Mouse (Mus musculus): ENCODE data around the gene Fam47e. TPM values are rescaled to one million over a fixed set of nuclear protein-coding genes. Genes with fewer than 3 reads are reported as not detected.
"Not testable (repeated sequence)": the region's sequence is repeated elsewhere in the genome, so short reads cannot be mapped to it uniquely, and the experiment has no call there.

Fam47e gene
- not detected for total RNA-seq (2021)
- long read RNA-seq, experiment 1, partial matches to known transcripts = 0 of 1 reads
- long read RNA-seq, experiment 1, other reads (novel, unspliced or antisense) = 1 of 1 reads
- long read RNA-seq, experiment 2 = 0 reads

- no peak for DNase-seq (ENCODE audit: low spot score in 2 of 2)
Observed at GRCm38 (mm10) chr5:92554891-92555511, at the start of gene Fam47e. TSS of gene Fam47e (plus strand) at chr5:92555069.

DNA sequence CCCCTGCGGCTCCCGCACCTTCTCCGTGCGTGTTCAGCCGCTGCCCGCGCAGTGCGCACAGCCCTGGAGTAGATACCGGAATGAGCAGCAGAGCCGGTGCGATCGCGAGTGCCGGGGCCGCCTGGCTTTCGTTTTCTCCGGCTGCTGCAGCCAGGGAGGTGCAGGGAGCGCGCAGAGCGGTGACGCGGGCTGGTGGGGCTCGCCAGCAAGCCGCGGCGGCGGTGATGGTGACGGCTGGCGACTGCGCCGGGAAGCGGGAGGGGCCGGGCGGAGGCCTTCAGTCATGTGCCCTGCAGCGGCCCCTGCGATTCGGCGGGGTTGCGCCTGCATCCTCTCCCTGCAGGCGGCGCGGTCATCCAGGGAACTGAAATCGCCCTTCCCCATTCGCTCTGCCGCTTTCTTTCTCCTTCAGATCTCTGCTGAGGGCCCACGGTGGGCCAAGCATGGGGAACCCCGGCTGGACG lies 49.4 kb upstream of the Fam47e start:
- peak; percentile 95 to 97 for DNase-seq (ENCODE audit: low spot score in 2 of 2)

DNA sequence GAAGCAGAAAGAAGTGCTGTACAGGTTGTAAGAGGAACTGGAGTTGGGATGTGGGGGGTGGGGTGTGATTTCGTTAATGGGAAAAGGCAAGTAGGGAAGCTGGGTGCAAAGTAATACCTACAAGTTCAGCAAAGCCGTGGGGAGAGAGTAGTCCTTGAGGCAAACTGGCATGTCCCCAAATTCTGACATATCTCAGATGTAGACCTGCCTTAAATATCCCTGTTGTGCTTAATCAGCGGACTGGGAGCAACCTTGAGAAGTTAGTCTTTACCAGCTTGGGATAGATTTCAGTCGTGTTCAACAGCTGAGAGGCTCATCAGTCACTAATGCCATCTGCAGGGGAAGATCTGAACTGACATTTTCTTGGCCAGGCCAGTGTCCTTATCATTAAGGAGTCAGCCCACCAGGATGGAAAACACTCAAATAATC lies 48.6 kb upstream of the Fam47e start:
- peak in 1 of 2 experiments; percentile 15 for DNase-seq (ENCODE audit: low spot score in 2 of 2)

DNA sequence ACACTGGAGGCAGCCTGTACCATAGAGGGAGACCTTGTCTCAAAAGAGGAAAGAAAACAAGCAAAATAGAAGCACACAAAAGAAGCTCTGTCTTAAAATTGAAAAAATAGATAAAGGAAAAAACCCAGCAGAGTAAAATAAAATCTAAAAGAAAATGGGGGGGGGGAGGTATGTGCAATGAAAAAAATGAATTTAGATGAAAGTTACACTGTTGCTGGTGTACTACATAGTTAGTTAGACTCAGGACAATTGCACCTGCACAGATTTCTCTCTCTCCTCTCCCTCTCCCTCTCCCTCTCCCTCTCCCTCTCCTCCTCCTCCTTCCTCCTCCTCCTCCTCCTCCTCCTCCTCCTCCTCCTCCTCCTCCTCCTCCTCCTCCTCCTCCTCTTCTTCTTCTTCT lies 48.1 kb upstream of the Fam47e start, which contains the start of gene Scarb2:
Gene Scarb2 (minus strand): TSS at position 101 of the 400 bp plus-strand sequence.
- no peak for DNase-seq (ENCODE audit: low spot score in 2 of 2)

DNA sequence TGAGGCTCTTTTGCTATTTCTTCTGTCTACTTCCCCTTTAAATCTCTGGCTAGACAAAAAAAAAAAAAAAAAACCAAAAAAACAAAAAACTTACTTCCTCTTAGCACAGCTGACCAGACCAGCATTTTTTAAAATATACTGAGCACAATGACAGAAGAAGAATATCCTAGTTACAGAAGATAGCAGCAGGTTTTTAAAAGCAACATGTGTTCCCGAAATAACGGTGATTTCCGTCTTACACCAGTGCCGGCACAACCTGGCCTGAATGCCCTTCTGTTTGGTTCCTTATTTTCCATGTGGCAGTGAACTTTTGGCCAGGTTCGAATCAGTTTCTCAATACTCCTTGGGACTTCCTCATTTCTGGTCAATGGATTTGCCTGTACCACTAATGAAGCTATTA lies 46.0 kb upstream of the Fam47e start:
- DNase-seq (ENCODE audit: low spot score in 2 of 2) = no peak

- no peak for DNase-seq (ENCODE audit: low spot score in 2 of 2)
Observed at GRCm38 (mm10) chr5:92511256-92511655, 43.6 kb upstream of the Fam47e start.

DNA sequence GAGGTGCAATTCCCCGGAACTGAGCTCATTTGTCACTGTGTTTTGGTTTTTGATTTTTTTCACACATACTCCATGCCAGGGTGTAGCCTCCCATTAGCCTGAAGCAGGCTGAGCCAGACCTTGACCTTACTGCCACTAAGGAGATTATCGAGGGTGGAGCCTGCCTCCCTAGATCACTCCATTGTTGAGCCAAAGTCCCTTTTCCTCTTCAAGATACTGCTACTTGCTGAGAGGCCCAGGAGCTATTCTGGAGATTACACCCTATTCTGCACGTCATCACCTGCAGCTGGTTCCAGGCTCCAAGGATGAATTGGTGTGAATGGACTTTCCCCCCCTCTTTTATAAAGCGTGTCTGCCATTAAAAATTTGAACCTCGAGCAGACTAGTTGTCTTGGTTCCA lies 42.8 kb upstream of the Fam47e start:
- DNase-seq (ENCODE audit: low spot score in 2 of 2) = no peak

DNA sequence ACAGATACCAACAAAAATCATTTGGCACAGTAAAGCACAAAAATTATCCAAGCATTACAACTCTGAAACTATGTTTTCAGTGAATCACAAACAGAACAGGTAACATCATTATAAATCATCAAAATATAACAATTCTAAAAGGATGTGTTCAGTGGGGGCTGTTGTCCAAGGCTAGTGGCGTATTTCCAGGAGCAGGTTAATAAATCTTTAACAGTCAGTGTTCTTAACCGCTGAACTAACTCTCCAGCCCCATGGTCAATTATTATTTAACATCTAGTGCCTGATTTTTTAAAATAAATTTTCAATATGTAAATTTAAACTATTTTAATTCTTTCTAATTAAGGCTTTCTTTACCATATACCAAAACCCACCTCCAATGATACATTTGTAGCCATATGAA lies 33.7 kb upstream of the Fam47e start:
- DNase-seq (ENCODE audit: low spot score in 2 of 2) = not testable (repeated sequence)

DNA sequence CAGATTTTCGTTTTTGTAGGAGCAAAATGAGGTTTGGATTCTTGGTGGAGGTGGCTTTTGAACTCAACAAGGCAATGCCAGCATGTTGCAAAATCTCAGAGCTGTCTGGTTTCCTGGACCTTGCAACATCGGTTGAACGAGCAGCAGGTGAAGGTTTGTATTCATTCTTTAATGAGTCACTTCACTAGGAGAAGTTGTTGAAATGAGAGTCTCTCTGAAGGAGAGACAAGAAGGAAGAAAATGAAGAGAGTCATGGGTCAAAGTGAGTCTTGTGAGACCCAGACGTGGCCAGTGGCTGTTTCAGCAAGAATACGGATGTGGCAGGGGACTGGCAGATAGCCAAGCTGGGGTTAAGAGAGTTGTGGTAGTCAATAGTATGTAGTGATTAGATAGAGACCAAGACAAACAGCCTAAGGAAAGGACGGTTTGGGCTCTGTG lies 30.0 kb upstream of the Fam47e start:
- DNase-seq (ENCODE audit: low spot score in 2 of 2) = no peak

- DNase-seq (ENCODE audit: low spot score in 2 of 2) = no peak
Observed at GRCm38 (mm10) chr5:92539698-92540097, 15.2 kb upstream of the Fam47e start.

DNA sequence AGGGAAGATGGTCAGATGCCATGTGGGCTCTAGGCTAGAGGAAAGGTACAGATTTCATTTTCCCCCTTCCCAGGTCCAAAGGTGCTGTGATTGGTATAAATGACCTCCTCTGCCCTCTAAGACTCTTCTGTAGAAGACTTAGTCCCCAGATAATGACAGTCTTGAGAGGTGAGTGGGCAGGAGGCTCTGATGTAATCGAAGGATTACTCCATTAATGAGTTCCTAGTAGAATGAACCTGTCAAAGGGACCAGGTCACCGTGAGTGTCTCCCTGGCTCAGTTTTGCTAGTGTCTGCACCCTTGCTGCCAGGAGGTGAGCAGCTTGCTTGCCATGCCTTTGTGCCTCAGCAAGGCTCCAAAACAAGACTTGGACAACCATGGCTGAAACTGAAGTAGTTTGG lies 2.3 kb upstream of the Fam47e start:
- DNase-seq (ENCODE audit: low spot score in 2 of 2) = no peak

DNA sequence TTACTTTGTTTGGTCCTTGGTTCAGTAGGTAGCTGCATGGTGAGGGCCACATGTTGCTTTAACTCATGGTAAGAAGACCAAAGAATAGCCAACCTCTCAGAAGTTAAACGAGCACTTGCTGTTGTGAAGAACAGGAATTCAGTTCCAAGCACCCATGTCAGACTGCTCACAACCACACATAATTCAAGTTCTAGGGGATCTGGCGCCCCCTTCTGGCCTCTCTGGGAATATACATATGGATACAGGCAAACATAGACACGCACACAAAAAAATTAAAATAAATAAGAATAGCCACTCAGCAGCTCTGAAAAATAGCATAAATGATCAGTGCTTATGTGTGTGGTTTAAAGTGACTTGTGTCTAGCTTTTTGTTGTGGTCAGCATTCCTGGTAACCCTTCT lies 930 bp upstream of the Fam47e start:
- DNase-seq (ENCODE audit: low spot score in 2 of 2) = no peak

GRCm38 (mm10) chr5:92554443-92554842 lies 426 bp upstream of the Fam47e start:
- no peak for DNase-seq (ENCODE audit: low spot score in 2 of 2)

DNA sequence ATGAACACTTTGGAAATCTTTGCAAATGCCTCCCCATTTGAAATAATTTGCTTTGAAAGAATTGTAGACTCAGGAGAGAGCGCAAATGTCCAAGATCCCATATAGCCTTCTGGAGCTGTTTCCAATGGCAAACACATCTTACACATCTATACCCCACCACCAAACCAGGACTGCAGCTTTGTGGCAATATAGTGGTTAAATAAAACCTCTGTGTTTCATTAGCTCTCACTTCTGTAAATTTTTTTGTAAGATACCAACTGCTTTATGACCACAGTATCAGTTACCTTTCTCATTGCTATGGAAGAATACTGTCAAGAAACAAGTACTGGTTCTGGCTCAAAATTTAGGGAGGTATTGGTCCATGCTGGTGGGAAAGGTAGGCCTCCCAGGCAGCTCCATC lies 1.0 kb downstream of the Fam47e start:
- DNase-seq (ENCODE audit: low spot score in 2 of 2) = no peak

DNA sequence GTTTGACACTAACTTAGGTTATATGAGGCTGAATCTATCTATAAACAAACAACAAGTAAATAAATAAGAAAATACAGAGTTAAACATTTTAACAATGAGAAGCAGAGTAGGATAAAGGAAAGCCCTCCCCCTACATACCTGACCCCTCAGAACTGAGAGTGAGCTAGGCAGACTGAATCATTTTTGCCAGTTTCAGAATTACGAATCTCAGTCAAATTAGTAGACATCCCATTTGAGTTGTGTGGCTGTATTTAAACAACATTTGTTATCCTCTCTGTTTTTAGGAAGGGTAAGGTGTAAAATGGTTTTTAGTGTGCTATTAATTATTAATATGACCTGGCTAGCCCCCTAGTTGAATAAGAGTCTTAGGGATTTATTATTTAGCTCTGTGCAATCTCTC lies 2.6 kb downstream of the Fam47e start:
- no peak for DNase-seq (ENCODE audit: low spot score in 2 of 2)

DNA sequence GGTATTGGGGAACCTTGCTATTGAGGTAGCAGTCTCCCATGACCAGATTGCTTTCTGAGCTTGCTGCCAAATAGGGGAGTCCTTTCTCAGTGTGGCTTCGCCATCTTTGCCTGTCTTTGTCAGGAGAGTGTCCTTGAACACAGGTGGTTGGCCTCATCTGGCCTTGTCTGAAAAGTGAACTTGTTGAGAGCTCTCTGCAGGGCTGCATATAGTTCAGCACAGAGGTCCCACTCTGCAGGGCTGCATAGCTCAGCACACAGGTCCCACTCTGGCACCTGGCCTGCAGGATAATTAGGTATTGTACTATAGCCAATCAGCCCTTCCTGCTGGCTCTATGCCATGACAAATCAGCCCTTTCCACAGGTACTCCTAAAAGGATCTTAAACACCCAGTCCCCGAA lies 5.3 kb downstream of the Fam47e start:
- DNase-seq (ENCODE audit: low spot score in 2 of 2) = no peak

- no peak for DNase-seq (ENCODE audit: low spot score in 2 of 2)
Observed at GRCm38 (mm10) chr5:92562002-92562401, 7.1 kb downstream of the Fam47e start.

GRCm38 (mm10) chr5:92571232-92571631 lies 16.4 kb downstream of the Fam47e start:
- DNase-seq (ENCODE audit: low spot score in 2 of 2) = no peak

DNA sequence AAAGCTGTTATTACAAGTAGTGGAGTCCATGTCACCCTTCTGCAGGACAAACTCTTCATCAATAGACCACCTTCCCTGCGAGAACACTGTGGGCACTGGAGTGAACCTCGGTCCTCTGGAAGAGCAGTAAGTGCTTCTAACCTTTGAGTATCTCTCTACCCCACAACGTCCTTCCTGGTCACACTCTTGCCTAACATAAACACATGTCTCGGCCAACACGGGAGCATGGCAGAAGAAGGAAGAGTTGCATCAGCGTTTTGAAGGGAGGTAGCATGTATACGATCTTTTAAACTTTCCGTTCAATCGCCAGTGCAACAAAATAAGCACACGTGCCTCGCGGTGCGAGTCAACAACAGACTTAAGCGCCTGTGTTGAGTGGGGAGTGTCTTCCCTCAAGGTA lies 24.7 kb downstream of the Fam47e start:
- no peak for DNase-seq (ENCODE audit: low spot score in 2 of 2)

GRCm38 (mm10) chr5:92585932-92586331 lies 31.1 kb downstream of the Fam47e start:
- no peak for DNase-seq (ENCODE audit: low spot score in 2 of 2)

DNA sequence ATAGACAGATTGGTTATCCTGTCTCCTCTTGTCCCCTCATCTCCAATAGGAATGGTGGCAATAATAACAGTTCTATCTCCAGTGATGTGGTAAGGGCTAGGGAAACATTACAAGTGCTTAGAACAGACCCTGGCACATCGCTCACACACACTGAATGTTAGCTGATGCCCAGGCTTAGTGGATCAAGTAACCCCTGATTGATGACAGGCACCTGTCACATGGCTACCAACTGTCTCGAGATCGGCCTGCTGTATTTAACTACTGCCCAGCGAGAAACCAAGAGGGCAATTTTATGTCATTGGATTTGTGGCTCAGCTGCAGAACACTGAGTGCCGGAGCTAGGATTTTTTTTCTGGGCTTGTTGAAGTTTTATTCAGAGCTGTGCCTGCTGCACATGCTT lies 40.2 kb downstream of the Fam47e start:
- no peak for DNase-seq (ENCODE audit: low spot score in 2 of 2)

- no peak for DNase-seq (ENCODE audit: low spot score in 2 of 2)
Observed at GRCm38 (mm10) chr5:92596865-92597264, 42.0 kb downstream of the Fam47e start.

DNA sequence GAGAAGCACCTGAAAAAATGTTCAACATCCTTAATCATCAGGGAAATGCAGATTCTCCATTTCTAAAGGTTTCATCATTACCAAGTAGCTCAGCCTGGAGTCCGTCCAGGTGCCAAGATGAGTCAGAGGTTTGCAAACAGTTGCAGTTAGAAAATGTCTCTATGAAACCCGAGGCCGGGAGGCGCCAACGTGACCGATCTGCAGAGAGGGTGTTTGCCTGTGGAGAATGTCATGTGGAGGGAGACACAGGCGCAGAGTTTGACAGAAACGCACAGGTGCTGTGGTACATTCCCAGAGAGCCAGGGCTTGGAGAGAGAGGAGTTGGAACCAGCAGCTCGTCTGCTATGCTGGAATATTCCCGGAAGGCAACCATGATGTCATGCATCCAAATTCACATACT lies 44.2 kb downstream of the Fam47e start:
- DNase-seq (ENCODE audit: low spot score in 2 of 2) = peak; percentile 26 to 59
